Mouse (Mus musculus) thymus, adult 2 months (tissue): ENCODE data around the gene Tdgf1. TPM values are rescaled to one million over a fixed set of nuclear protein-coding genes. Genes with fewer than 3 reads are reported as not detected.

ENCODE experiments used
- DNase-seq: peaks from one replicate; pipeline ENCODE4 v3.0.0; 2021
- H3K27ac ChIP-seq: fragments of 200-500 bp; 2 replicates; pipeline ENCODE4 v1.5.1; 2012; ENCODE audit warnings: low read length, control low read depth; ENCODE audit not compliant: control insufficient read depth, insufficient read depth
- H3K27me3 ChIP-seq: fragments of 200-500 bp; 2 replicates; pipeline ENCODE4 v1.6.1; 2012; ENCODE audit warnings: mild to moderate bottlenecking, low read length, moderate library complexity, mixed read lengths; ENCODE audit not compliant: control insufficient read depth, insufficient read depth
- H3K36me3 ChIP-seq: fragments of 200-500 bp; 2 replicates; pipeline ENCODE4 v1.6.1; 2012; ENCODE audit warnings: mild to moderate bottlenecking, low read length, moderate library complexity; ENCODE audit not compliant: control insufficient read depth, insufficient read depth
- H3K4me1 ChIP-seq: fragments of 200-500 bp; replicated peaks from 2 replicates; pipeline ENCODE4 v1.6.1; 2012; ENCODE audit warnings: low read length; ENCODE audit not compliant: control insufficient read depth, insufficient read depth
- H3K4me3 ChIP-seq: fragments of 200-500 bp; 2 replicates; pipeline ENCODE4 v1.5.1; 2012; ENCODE audit warnings: mild to moderate bottlenecking, low read length, control low read depth, moderate library complexity; ENCODE audit not compliant: control insufficient read depth, insufficient read depth
- CTCF ChIP-seq: fragments of 200-500 bp; IDR thresholded peaks from 2 replicates; pipeline ENCODE4 v1.5.1; 2012; ENCODE audit warnings: mild to moderate bottlenecking, control low read depth, low read length, moderate library complexity, borderline replicate concordance; ENCODE audit not compliant: control insufficient read depth, poor library complexity, insufficient read depth; ENCODE audit errors: extremely low read depth
- POLR2A ChIP-seq: fragments of 200-500 bp; IDR thresholded peaks from 2 replicates; pipeline ENCODE4 v1.6.1; 2012; ENCODE audit warnings: mild to moderate bottlenecking, low read length, control low read depth, moderate library complexity; ENCODE audit not compliant: control insufficient read depth, poor library complexity, insufficient read depth; ENCODE audit errors: extremely low read depth
- WGBS: fragments of 180-500 bp; shearing (Covaris S2); methylation state at CpG from one replicate; pipeline ENCODE4 v1.1.7; 2018; 5-methylcytosine and 5-hydroxymethylcytosine counted together
- polyA plus RNA-seq: library from polyadenylated mRNA; depleted of rRNA; stranded (reverse); fragments of >200 nt; gene quantifications from 2 replicates; pipeline ENCODE4 v1.2.3, GENCODE M21; 2012; rRNA removed

Gene Tdgf1
- polyA plus RNA-seq, result 0.47 and 0.66 TPM in 2 replicates

- H3K36me3 ChIP-seq, result no peaks in the 10 kb centered on the region
- peak within 1 kb of the TSS; percentile 16; the same call in 1 of the 2 replicates for H3K4me3 ChIP-seq
- DNase-seq, result no peak
- H3K4me1 ChIP-seq, result peaks cover 13% of the 10 kb centered on the region
- no peaks in the 10 kb centered on the region for H3K27me3 ChIP-seq
- WGBS, result 67% methylated on average over 11 of the region's 11 CpGs
- no peak for TF ChIP-seq POLR2A
- no peak for TF ChIP-seq CTCF
- peak within 1 kb of the TSS; percentile 55; the same call in 1 of the 2 replicates for H3K27ac ChIP-seq
These were observed at the start of gene Tdgf1 for GRCm38 (mm10) chr9:110945926-110946325. TSS of gene Tdgf1 (minus strand) at chr9:110946158.

- 17% methylated on average over 13 of the region's 13 CpGs for WGBS
- H3K4me3 ChIP-seq, result peak overlapping the region; percentile 3; the same call in 1 of the 2 replicates
- H3K27me3 ChIP-seq, result no peaks in the 10 kb centered on the region
- TF ChIP-seq CTCF (0 out of 2 replicates have a peak, but pooled peaks have one; percentile 23), POLR2A (no peak)
- H3K27ac ChIP-seq, result peak overlapping the region; percentile 78; the same call in 1 of the 2 replicates
- peak; percentile 80 for DNase-seq
- H3K4me1 ChIP-seq, result peaks cover 3% of the 10 kb centered on the region
- no peaks in the 10 kb centered on the region for H3K36me3 ChIP-seq
These were observed 48.8 kb upstream of the Tdgf1 start for GRCm38 (mm10) chr9:110994716-110995172.

GRCm38 (mm10) chr9:110993281-110993709 lies 47.3 kb upstream of the Tdgf1 start:
- no peak for DNase-seq
- H3K27me3 ChIP-seq, result no peaks in the 10 kb centered on the region
- 75% methylated on average over 3 of the region's 3 CpGs for WGBS
- TF ChIP-seq CTCF (no peak), POLR2A (no peak)
- peaks cover 3% of the 10 kb centered on the region for H3K4me1 ChIP-seq
- no peak overlapping the region for H3K27ac ChIP-seq
- no peaks in the 10 kb centered on the region for H3K36me3 ChIP-seq
- no peak overlapping the region for H3K4me3 ChIP-seq

- H3K36me3 ChIP-seq, result no peaks in the 10 kb centered on the region
- H3K4me1 ChIP-seq, result peaks cover 3% of the 10 kb centered on the region
- DNase-seq, result no peak
- H3K4me3 ChIP-seq, result no peak within 1 kb of the TSS
- 83% methylated on average over 6 of the region's 6 CpGs for WGBS
- H3K27ac ChIP-seq, result no peak within 1 kb of the TSS
- no peaks in the 10 kb centered on the region for H3K27me3 ChIP-seq
- TF ChIP-seq CTCF (no peak), POLR2A (no peak)
These were observed 44.2 kb upstream of the Tdgf1 start, which contains the start of gene Rtp3 for GRCm38 (mm10) chr9:110990204-110990603. TSS of gene Rtp3 (minus strand) at chr9:110990583.

GRCm38 (mm10) chr9:110989543-110989942 lies 43.6 kb upstream of the Tdgf1 start:
- H3K4me1 ChIP-seq, result no peaks in the 10 kb centered on the region
- no peaks in the 10 kb centered on the region for H3K36me3 ChIP-seq
- DNase-seq, result no peak
- H3K27ac ChIP-seq, result no peak overlapping the region
- H3K27me3 ChIP-seq, result no peaks in the 10 kb centered on the region
- TF ChIP-seq POLR2A (no peak), CTCF (no peak)
- H3K4me3 ChIP-seq, result no peak overlapping the region
- WGBS, result 90% methylated on average over 2 of the region's 2 CpGs

- H3K4me1 ChIP-seq, result no peaks in the 10 kb centered on the region
- no peak overlapping the region for H3K4me3 ChIP-seq
- H3K27me3 ChIP-seq, result no peaks in the 10 kb centered on the region
- no peak overlapping the region for H3K27ac ChIP-seq
- WGBS, result 83% methylated on average over 4 of the region's 4 CpGs
- H3K36me3 ChIP-seq, result no peaks in the 10 kb centered on the region
- DNase-seq, result no peak
- no peak for TF ChIP-seq CTCF
- no peak for TF ChIP-seq POLR2A
These were observed 43.2 kb upstream of the Tdgf1 start for GRCm38 (mm10) chr9:110989141-110989540.
